Mouse (Mus musculus): ENCODE results near the gene Sat1. TPM values are rescaled to one million over a fixed set of nuclear protein-coding genes. Genes with fewer than 3 reads are reported as not detected.
"Not testable (repeated sequence)": the region's sequence is repeated elsewhere in the genome, so short reads cannot be mapped to it uniquely, and the experiment has no call there.

Gene Sat1
- polyA plus RNA-seq, 1 experiment from 2014 or later, result 63.1 TPM

DNA sequence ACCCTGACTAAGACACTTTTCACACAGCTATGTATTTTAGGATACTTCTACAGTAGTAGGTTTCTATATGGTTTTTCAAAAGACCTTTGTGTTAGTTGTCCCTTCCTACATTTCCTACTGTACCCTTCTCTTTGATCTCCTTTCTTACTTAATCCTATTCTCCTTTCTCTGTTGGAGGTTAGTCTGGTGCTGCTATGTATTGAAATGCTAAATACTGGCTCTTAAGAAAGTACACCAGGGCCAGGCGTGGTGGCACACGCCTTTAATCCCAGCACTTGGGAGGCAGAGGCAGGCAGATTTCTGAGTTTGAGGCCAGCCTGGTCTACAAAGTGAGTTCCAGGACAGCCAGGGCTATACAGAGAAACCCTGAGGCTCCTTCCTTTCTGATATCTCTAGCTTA lies 10.8 kb downstream of the Sat1 start:
- H3K9me3 ChIP-seq (ENCODE audit: control insufficient read depth, low read length); H3K36me3 ChIP-seq (ENCODE audit: control insufficient read depth, insufficient read depth, low read length); H3K27me3 ChIP-seq (ENCODE audit: control insufficient read depth, insufficient read depth, low read length); H3K4me1 ChIP-seq (ENCODE audit: control insufficient read depth, insufficient read depth, low read length); ATAC-seq (ENCODE audit: low read depth); H3K4me3 ChIP-seq (ENCODE audit: low read depth, low read length); H3K4me2 ChIP-seq (ENCODE audit: low read depth, low read length); H3K9ac ChIP-seq (replicated peaks; ENCODE audit: low read depth, low read length); H3K27ac ChIP-seq (ENCODE audit: low read depth, low read length): not testable (repeated sequence)
- WGBS, result 87% methylated on average over 2 of the region's 2 CpGs

DNA sequence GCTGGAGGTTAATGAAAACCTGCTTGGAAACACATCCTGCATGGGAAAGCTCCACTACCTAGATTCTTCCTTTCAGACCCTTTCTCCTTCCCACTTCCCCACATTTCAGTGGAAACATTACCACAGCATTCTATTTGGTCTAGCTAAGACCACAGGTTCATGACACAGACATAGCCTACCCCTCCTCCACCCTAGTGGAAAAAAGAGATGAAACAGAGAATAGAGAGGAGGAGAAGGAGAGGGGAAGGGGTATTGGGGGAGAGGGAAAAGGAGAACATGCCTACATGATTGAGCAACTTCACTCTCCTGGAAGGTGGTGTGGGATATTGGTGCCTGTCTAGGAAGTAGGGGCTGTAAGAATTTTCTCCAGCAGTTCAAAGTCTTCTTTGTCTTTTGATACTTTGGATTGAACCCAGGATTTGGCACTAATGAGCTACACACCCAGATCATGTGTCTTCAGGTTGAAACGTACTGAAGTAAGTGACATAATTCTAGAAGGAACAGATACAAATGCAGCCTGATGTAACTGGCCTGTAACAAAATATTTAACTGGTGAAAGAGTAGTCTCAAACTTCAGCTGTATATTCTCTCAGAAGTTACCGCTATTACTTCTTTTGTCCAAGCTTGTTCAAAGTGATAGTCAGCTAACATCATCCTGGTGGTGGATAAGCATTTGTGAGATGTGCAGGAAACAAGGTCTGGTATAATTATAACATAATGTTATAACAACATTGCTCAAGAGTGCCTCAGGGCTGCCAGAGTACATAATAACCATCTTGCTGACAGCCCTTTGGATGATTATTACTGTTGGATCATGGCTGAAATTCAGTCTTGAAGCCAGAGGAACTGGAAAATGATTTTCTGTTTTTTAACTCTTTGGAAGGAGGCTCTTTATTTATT lies 13.6 kb downstream of the Sat1 start:
- Histone ChIP-seq H3K36me3 (ENCODE audit: control insufficient read depth, insufficient read depth, low read length) (no peaks in the 10 kb centered on the region), H3K4me2 (ENCODE audit: low read depth, low read length) (no peak overlapping the region), H3K9me3 (ENCODE audit: control insufficient read depth, low read length) (no peaks in the 10 kb centered on the region), H3K4me1 (ENCODE audit: control insufficient read depth, insufficient read depth, low read length) (no peaks in the 10 kb centered on the region), H3K9ac (replicated peaks; ENCODE audit: low read depth, low read length) (no peak overlapping the region), H3K4me3 (ENCODE audit: low read depth, low read length) (no peak overlapping the region), H3K27ac (ENCODE audit: low read depth, low read length) (no peak overlapping the region), H3K27me3 (ENCODE audit: control insufficient read depth, insufficient read depth, low read length) (no peaks in the 10 kb centered on the region)
- no peak for ATAC-seq (ENCODE audit: low read depth)
- WGBS, result 88% methylated on average over 2 of the region's 2 CpGs

DNA sequence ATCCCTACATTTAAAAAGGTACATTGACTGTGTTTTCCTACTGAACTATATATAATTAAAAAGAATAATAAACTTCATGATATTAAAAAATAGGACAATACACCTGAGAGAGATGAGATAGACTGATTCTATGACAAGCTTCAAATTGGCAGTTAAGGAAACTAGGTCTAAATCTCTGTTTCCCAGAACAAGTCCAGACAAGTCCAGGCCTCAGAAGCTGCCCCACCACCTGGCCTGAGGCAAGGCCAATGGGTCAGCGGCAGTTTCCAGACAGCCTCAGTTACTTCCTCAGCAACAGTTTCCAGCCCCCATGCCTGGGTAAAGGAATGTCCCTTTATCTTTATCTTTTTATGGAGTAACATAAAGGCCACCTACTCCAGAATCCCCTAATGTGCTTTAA lies 14.4 kb downstream of the Sat1 start:
- ATAC-seq (ENCODE audit: low read depth), result no peak
- H3K4me2 ChIP-seq (ENCODE audit: low read depth, low read length), result no peak overlapping the region
- no peaks in the 10 kb centered on the region for H3K36me3 ChIP-seq (ENCODE audit: control insufficient read depth, insufficient read depth, low read length)
- H3K4me3 ChIP-seq (ENCODE audit: low read depth, low read length), result no peak overlapping the region
- no peaks in the 10 kb centered on the region for H3K4me1 ChIP-seq (ENCODE audit: control insufficient read depth, insufficient read depth, low read length)
- 68% methylated on average over 1 of the region's 1 CpGs for WGBS
- no peaks in the 10 kb centered on the region for H3K27me3 ChIP-seq (ENCODE audit: control insufficient read depth, insufficient read depth, low read length)
- H3K9ac ChIP-seq (replicated peaks; ENCODE audit: low read depth, low read length), result no peak overlapping the region
- H3K27ac ChIP-seq (ENCODE audit: low read depth, low read length), result no peak overlapping the region
- H3K9me3 ChIP-seq (ENCODE audit: control insufficient read depth, low read length), result no peaks in the 10 kb centered on the region

DNA sequence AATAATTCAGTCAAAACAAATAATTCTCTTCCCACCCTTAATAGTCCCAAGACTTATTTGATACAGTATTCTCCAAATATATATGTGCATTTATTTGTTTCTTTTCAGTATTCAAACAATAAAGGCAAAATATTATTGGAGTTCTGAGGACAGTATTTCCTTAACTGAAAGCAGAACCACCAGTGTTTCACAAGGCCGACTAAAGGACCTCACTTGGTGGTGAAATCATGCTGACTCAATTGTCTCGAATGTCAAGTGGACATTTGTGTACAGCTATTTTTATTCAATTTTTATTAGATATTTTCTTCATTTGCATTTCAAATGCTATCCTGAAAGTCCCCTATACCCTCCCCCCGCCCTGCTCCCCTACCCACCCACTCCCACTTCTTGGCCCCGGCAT lies 21.3 kb downstream of the Sat1 start:
- WGBS, result 88% methylated on average over 4 of the region's 4 CpGs
- Histone ChIP-seq H3K36me3 (ENCODE audit: control insufficient read depth, insufficient read depth, low read length) (no peaks in the 10 kb centered on the region), H3K4me3 (ENCODE audit: low read depth, low read length) (no peak overlapping the region), H3K9ac (replicated peaks; ENCODE audit: low read depth, low read length) (no peak overlapping the region), H3K4me2 (ENCODE audit: low read depth, low read length) (no peak overlapping the region), H3K4me1 (ENCODE audit: control insufficient read depth, insufficient read depth, low read length) (no peaks in the 10 kb centered on the region), H3K9me3 (ENCODE audit: control insufficient read depth, low read length) (no peaks in the 10 kb centered on the region), H3K27ac (ENCODE audit: low read depth, low read length) (no peak overlapping the region), H3K27me3 (ENCODE audit: control insufficient read depth, insufficient read depth, low read length) (no peaks in the 10 kb centered on the region)
- no peak for ATAC-seq (ENCODE audit: low read depth)

DNA sequence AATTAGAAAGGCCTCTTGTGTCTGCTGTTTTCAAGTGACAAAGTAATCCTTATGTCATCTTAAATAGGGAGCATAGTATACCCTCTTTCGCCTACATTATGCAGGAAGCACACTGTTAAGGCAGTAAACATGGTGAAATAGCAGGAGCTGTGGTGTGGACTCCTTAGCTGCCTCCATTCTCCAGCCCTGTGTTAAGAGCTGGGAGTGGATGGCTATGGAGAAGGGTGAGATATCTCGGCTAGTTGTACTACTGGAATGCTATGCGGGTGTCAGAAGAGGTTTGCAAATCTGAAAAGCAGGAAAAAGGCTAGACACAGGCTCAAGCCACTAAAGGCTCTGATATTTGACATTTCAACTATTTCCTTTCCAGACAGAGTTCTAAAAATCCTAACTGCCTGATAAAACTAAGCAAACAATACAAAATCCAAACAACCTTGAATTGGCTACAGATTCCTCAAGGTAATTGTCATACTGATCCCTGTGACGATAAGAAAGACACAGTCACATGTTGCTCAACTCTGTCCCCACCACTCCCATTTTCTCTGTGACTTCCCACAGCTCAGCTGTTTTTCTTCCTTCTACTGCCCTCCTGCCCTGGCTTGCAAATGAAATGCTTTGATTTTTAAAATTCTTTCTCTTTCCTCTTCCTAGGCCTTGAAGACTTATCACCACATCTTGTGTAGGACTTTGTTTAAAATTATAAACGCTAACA lies 22.4 kb downstream of the Sat1 start:
- H3K9ac ChIP-seq (replicated peaks; ENCODE audit: low read depth, low read length), result no peak overlapping the region
- 79% methylated on average over 5 of the region's 5 CpGs for WGBS
- no peaks in the 10 kb centered on the region for H3K36me3 ChIP-seq (ENCODE audit: control insufficient read depth, insufficient read depth, low read length)
- ATAC-seq (ENCODE audit: low read depth), result no peak
- no peak overlapping the region for H3K4me2 ChIP-seq (ENCODE audit: low read depth, low read length)
- H3K27ac ChIP-seq (ENCODE audit: low read depth, low read length), result no peak overlapping the region
- no peaks in the 10 kb centered on the region for H3K4me1 ChIP-seq (ENCODE audit: control insufficient read depth, insufficient read depth, low read length)
- H3K27me3 ChIP-seq (ENCODE audit: control insufficient read depth, insufficient read depth, low read length), result no peaks in the 10 kb centered on the region
- H3K4me3 ChIP-seq (ENCODE audit: low read depth, low read length), result no peak overlapping the region
- no peaks in the 10 kb centered on the region for H3K9me3 ChIP-seq (ENCODE audit: control insufficient read depth, low read length)

GRCm38 (mm10) chrX:155191941-155192340 lies 24.3 kb downstream of the Sat1 start:
- Histone ChIP-seq H3K4me1 (ENCODE audit: control insufficient read depth, insufficient read depth, low read length) (no peaks in the 10 kb centered on the region), H3K27ac (ENCODE audit: low read depth, low read length) (no peak overlapping the region), H3K9me3 (ENCODE audit: control insufficient read depth, low read length) (no peaks in the 10 kb centered on the region), H3K36me3 (ENCODE audit: control insufficient read depth, insufficient read depth, low read length) (no peaks in the 10 kb centered on the region), H3K9ac (replicated peaks; ENCODE audit: low read depth, low read length) (no peak overlapping the region), H3K4me3 (ENCODE audit: low read depth, low read length) (no peak overlapping the region), H3K4me2 (ENCODE audit: low read depth, low read length) (no peak overlapping the region), H3K27me3 (ENCODE audit: control insufficient read depth, insufficient read depth, low read length) (no peaks in the 10 kb centered on the region)
- WGBS, result 89% methylated on average over 4 of the region's 4 CpGs
- no peak for ATAC-seq (ENCODE audit: low read depth)

DNA sequence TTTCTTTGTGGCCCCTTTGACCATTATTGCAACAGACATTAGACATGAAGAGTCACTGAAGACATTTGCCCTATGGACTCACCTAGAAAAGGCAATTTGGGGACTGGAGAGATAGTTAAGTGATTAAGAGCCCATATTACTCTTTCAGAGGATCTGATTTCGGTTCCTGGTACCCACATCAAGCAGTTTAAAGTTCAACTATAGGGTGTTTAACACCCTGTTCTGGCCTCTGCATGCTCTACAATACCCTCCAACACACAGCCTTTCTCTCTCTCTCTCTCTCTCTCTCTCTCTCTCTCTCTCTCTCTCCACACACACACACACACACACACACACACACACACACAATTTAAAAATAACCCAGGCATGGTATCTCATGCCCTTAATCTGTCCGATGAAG lies 38.6 kb downstream of the Sat1 start:
- 77% methylated on average over 2 of the region's 2 CpGs for WGBS
- H3K27me3 ChIP-seq (ENCODE audit: control insufficient read depth, insufficient read depth, low read length), result no peaks in the 10 kb centered on the region
- H3K4me1 ChIP-seq (ENCODE audit: control insufficient read depth, insufficient read depth, low read length), result no peaks in the 10 kb centered on the region
- ATAC-seq (ENCODE audit: low read depth), result no peak
- no peaks in the 10 kb centered on the region for H3K9me3 ChIP-seq (ENCODE audit: control insufficient read depth, low read length)
- no peaks in the 10 kb centered on the region for H3K36me3 ChIP-seq (ENCODE audit: control insufficient read depth, insufficient read depth, low read length)
- H3K4me3 ChIP-seq (ENCODE audit: low read depth, low read length), result no peak overlapping the region
- no peak overlapping the region for H3K9ac ChIP-seq (replicated peaks; ENCODE audit: low read depth, low read length)
- no peak overlapping the region for H3K4me2 ChIP-seq (ENCODE audit: low read depth, low read length)
- no peak overlapping the region for H3K27ac ChIP-seq (ENCODE audit: low read depth, low read length)

- WGBS, result 92% methylated on average over 2 of the region's 2 CpGs
- H3K36me3 ChIP-seq (ENCODE audit: control insufficient read depth, insufficient read depth, low read length), result no peaks in the 10 kb centered on the region
- no peaks in the 10 kb centered on the region for H3K4me1 ChIP-seq (ENCODE audit: control insufficient read depth, insufficient read depth, low read length)
- no peak for ATAC-seq (ENCODE audit: low read depth)
- no peak overlapping the region for H3K4me3 ChIP-seq (ENCODE audit: low read depth, low read length)
- no peak overlapping the region for H3K9ac ChIP-seq (replicated peaks; ENCODE audit: low read depth, low read length)
- H3K27ac ChIP-seq (ENCODE audit: low read depth, low read length), result no peak overlapping the region
- no peaks in the 10 kb centered on the region for H3K9me3 ChIP-seq (ENCODE audit: control insufficient read depth, low read length)
- H3K4me2 ChIP-seq (ENCODE audit: low read depth, low read length), result no peak overlapping the region
- no peaks in the 10 kb centered on the region for H3K27me3 ChIP-seq (ENCODE audit: control insufficient read depth, insufficient read depth, low read length)
Measured at GRCm38 (mm10) chrX:155177230-155177629, 39.0 kb downstream of the Sat1 start.

- Histone ChIP-seq H3K27me3 (ENCODE audit: control insufficient read depth, insufficient read depth, low read length) (no peaks in the 10 kb centered on the region), H3K36me3 (ENCODE audit: control insufficient read depth, insufficient read depth, low read length) (no peaks in the 10 kb centered on the region), H3K4me1 (ENCODE audit: control insufficient read depth, insufficient read depth, low read length) (no peaks in the 10 kb centered on the region), H3K9me3 (ENCODE audit: control insufficient read depth, low read length) (no peaks in the 10 kb centered on the region), H3K4me2 (ENCODE audit: low read depth, low read length) (no peak overlapping the region), H3K9ac (replicated peaks; ENCODE audit: low read depth, low read length) (no peak overlapping the region), H3K27ac (ENCODE audit: low read depth, low read length) (no peak overlapping the region), H3K4me3 (ENCODE audit: low read depth, low read length) (no peak overlapping the region)
- WGBS, result 25% methylated on average over 4 of the region's 4 CpGs
- ATAC-seq (ENCODE audit: low read depth), result no peak
Measured at GRCm38 (mm10) chrX:155175568-155175967, 40.7 kb downstream of the Sat1 start.
